Mouse (Mus musculus) lung, embryonic 16.5 days (tissue): ENCODE data around the gene Idi1. TPM values are rescaled to one million over a fixed set of nuclear protein-coding genes. Genes with fewer than 3 reads are reported as not detected.
A peak's percentile ranks its signal among the peaks of the same experiment; 100 is the strongest.
"Not testable (repeated sequence)": the region's sequence is repeated elsewhere in the genome, so short reads cannot be mapped to it uniquely, and the experiment has no call there.

Experiments used
- ATAC-seq: fragments of 200-750 bp; cut with Nextera tagmentation; 2 replicates; pipeline ENCODE4 v1.8.0; 2017; ENCODE audit warnings: low read depth, mild to moderate bottlenecking, moderate library complexity
- H3K27ac ChIP-seq: fragments of 300-500 bp; sonication (generic); 2 replicates; pipeline ENCODE4 v1.5.1; 2014; ENCODE audit warnings: mild to moderate bottlenecking, control low read depth, low read length
- H3K27me3 ChIP-seq: fragments of 300-500 bp; sonication (generic); 2 replicates; pipeline ENCODE4 v1.6.1; 2014; ENCODE audit warnings: low read depth, low read length, mixed read lengths; ENCODE audit not compliant: control insufficient read depth, insufficient read depth
- H3K36me3 ChIP-seq: fragments of 300-500 bp; sonication (generic); 2 replicates; pipeline ENCODE4 v1.6.1; 2014; ENCODE audit warnings: low read length; ENCODE audit not compliant: control insufficient read depth, insufficient read depth
- H3K4me1 ChIP-seq: fragments of 300-500 bp; sonication (generic); replicated peaks from 2 replicates; pipeline ENCODE4 v1.6.1; 2014; ENCODE audit warnings: low read length, mixed read lengths; ENCODE audit not compliant: control insufficient read depth, insufficient read depth
- H3K4me2 ChIP-seq: fragments of 300-500 bp; sonication (generic); 2 replicates; pipeline ENCODE4 v1.6.1; 2014; ENCODE audit warnings: low read depth, low read length, control low read depth
- H3K4me3 ChIP-seq: fragments of 300-500 bp; sonication (generic); 2 replicates; pipeline ENCODE4 v1.5.1; 2014; ENCODE audit warnings: mild to moderate bottlenecking, low read length, control low read depth
- H3K9ac ChIP-seq: fragments of 300-500 bp; sonication (generic); 2 replicates; pipeline ENCODE4 v1.6.1; 2014; ENCODE audit warnings: low read length, control low read depth
- H3K9me3 ChIP-seq: fragments of 300-500 bp; sonication (generic); 2 replicates; pipeline ENCODE4 v1.6.1; 2016; ENCODE audit warnings: low read length; ENCODE audit not compliant: control insufficient read depth
- WGBS: fragments of 180-500 bp; shearing (Covaris S2); extraction: QIAGEN DNeasy Blood & Tissue Kit; methylation state at CpG from one replicate; pipeline ENCODE4 v1.1.7; 2014; 5-methylcytosine and 5-hydroxymethylcytosine counted together
- polyA plus RNA-seq: library from polyadenylated mRNA; unstranded; fragments of >200 nt; fragmentation: Nextera tagmentation; extraction: Ambion mirVana; gene quantifications from 2 replicates; pipeline ENCODE4 v1.2.1, GENCODE M21; 2015

Gene Idi1
- polyA plus RNA-seq, 1 experiment from 2014 or later = 59.9 TPM

DNA sequence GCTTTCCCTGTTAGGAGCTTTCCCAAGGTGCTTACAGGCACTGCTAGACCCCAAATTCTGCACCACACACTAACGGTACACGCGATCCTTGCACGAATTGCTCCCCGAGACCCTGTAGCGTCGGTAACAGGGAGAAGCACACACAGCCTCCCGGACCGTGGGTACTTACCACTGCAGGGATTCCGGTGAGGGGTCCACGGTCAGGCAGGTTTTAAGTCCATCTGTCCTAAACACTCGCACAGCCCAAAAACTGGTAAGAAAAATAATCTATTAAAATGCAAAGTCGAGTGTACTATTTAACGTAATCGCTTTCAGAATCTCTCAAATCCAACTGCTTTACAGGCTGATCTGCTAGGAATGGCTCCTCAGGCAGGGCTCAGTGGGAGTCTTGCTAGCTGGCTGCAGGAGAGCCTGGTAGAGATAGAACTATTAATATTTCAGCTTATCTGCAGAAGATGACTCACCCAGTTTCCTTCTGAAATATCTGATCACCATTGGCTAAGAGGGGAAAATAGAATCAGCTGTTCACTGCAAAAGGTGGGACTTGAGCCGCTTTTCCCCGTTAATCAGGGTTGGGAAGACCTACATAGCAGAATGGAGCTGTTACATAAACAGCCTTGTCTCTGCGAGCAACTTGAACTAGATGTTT lies 13.9 kb upstream of the Idi1 start, which contains the start of gene Wdr37:
TSS of gene Wdr37 (minus strand) at position 596 of the 649 bp plus-strand sequence.
- H3K27ac ChIP-seq = peak within 1 kb of the TSS; percentile 97
- no peaks in the 10 kb centered on the region for H3K27me3 ChIP-seq
- H3K9me3 ChIP-seq = no peaks in the 10 kb centered on the region
- H3K36me3 ChIP-seq = no peaks in the 10 kb centered on the region
- H3K4me2 ChIP-seq = peak within 1 kb of the TSS; percentile 71
- peak within 1 kb of the TSS; percentile 76 for H3K4me3 ChIP-seq
- peaks cover 8% of the 10 kb centered on the region for H3K4me1 ChIP-seq
- peak within 1 kb of the TSS; percentile 84 for H3K9ac ChIP-seq
- peak; percentile 47 for ATAC-seq
- WGBS = 1% methylated on average over 18 of the region's 18 CpGs

DNA sequence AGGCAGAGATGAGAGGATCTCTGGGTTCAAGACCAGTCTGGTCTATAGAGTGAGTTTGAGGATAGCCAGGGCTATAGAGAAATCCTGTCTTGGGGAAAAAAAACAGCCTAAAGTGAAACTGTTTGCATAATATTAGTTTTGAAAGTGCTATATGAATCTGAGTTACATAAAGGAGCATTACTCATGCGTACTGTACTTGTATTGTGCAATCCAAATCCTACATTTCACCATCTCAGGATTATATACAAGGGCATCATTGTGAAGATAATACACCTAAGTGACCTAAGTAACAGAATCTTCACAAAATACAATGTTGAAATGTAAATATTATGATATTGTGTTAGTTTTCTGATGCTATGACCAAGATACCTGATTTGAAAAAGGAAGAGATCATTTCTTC lies 11.5 kb upstream of the Idi1 start:
- Histone ChIP-seq H3K4me3 (no peak overlapping the region), H3K27ac (no peak overlapping the region), H3K9me3 (no peaks in the 10 kb centered on the region), H3K4me2 (no peak overlapping the region), H3K36me3 (no peaks in the 10 kb centered on the region), H3K9ac (no peak overlapping the region), H3K27me3 (no peaks in the 10 kb centered on the region), H3K4me1 (peaks cover 8% of the 10 kb centered on the region)
- no peak for ATAC-seq
- 77% methylated on average over 1 of the region's 1 CpGs for WGBS

DNA sequence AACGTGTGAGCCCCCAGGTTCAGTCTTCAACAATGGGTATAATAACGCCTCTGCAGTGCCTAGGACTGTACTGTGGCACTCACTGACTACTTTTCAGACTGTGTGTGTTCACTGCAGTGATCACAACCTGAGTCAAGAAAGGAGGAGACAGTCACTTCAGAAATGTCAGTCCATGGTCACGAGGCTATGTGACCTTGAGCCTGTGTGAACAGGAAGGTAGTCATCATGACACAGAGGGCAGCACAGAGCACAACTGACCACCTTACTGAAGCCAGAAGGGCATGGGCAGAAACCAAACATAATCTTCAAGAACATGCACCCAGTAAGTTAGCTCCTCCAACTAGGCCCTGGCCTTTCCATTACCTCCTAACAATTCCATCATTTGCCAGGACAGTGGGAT lies 3.7 kb upstream of the Idi1 start:
- H3K4me3 ChIP-seq = no peak overlapping the region
- no peaks in the 10 kb centered on the region for H3K27me3 ChIP-seq
- H3K9ac ChIP-seq = no peak overlapping the region
- H3K4me1 ChIP-seq = peaks cover 4% of the 10 kb centered on the region
- H3K27ac ChIP-seq = no peak overlapping the region
- H3K4me2 ChIP-seq = no peak overlapping the region
- no peaks in the 10 kb centered on the region for H3K36me3 ChIP-seq
- ATAC-seq = no peak
- 62% methylated on average over 3 of the region's 3 CpGs for WGBS
- no peaks in the 10 kb centered on the region for H3K9me3 ChIP-seq

DNA sequence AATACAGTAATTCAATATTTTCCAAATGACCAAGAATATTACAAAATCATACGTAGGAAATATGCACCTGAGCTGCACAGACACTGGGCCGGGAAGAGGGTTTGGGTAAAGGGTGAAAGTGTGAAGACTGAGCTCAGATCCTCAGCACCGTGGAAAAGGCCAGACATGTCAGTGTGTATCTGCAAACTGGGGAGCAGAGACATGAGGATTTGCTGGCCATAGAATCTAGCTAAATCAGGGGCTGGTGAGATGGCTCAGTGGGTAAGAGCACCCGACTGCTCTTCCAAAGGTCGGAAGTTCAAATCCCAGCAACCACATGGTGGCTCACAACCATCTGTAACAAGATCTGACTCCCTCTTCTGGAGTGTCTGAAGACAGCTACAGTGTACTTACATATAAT lies 1.4 kb upstream of the Idi1 start:
- H3K9me3 ChIP-seq, H3K27me3 ChIP-seq, ATAC-seq, H3K4me2 ChIP-seq, H3K27ac ChIP-seq, H3K9ac ChIP-seq, H3K36me3 ChIP-seq, H3K4me1 ChIP-seq, H3K4me3 ChIP-seq: not testable (repeated sequence)
- WGBS = 78% methylated on average over 5 of the region's 5 CpGs

DNA sequence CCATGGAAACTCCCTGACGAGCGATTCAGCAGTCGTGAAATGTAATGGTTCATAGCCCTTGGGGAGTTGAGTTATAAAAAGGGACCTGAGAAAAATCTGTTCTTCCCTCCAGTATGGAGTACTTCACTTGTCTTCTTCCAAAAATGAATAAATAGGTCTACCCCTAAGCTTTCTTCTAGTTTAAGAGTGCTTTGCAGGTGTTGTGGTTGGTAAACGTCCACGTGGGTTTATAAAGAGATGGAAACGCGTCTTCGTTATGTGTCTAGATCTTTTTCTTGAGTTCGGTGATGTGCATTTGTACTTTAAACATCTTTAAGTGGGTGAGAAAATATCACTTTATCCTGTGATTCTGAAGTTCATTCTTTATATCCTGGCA lies 872 bp downstream of the Idi1 start:
- Histone ChIP-seq H3K27me3 (no peaks in the 10 kb centered on the region), H3K4me1 (peaks cover 6% of the 10 kb centered on the region), H3K36me3 (peaks cover 13% of the 10 kb centered on the region), H3K4me2 (peak overlapping the region; percentile 82), H3K4me3 (peak overlapping the region; percentile 68), H3K9me3 (no peaks in the 10 kb centered on the region), H3K27ac (peak overlapping the region; percentile 94), H3K9ac (peak overlapping the region; percentile 76)
- 2% methylated on average over 9 of the region's 9 CpGs for WGBS
- no peak for ATAC-seq

DNA sequence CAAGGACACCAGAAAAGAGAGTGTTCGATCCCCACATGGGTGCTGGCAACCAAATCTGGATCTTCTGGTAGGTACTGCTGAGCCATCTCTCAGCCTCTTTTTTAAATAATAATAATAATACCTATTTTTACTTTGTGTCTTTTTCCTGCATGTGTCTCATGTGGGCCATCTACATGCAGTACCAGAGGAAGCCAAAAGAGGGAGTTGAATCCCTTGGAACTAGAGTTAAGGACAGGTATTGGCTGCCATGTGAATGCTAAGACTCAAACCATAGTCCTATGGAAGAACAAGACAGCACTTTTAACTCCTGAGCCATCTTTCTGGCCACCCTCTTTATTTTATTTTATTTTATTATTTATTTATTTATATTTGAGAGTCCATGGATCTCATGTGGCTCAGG lies 3.3 kb downstream of the Idi1 start:
- H3K4me2 ChIP-seq = no peak overlapping the region
- H3K4me3 ChIP-seq = no peak overlapping the region
- 98% methylated on average over 1 of the region's 1 CpGs for WGBS
- H3K9me3 ChIP-seq = no peaks in the 10 kb centered on the region
- ATAC-seq = no peak
- H3K27ac ChIP-seq = no peak overlapping the region
- H3K4me1 ChIP-seq = peaks cover 6% of the 10 kb centered on the region
- H3K9ac ChIP-seq = no peak overlapping the region
- H3K27me3 ChIP-seq = no peaks in the 10 kb centered on the region
- peaks cover 16% of the 10 kb centered on the region for H3K36me3 ChIP-seq

DNA sequence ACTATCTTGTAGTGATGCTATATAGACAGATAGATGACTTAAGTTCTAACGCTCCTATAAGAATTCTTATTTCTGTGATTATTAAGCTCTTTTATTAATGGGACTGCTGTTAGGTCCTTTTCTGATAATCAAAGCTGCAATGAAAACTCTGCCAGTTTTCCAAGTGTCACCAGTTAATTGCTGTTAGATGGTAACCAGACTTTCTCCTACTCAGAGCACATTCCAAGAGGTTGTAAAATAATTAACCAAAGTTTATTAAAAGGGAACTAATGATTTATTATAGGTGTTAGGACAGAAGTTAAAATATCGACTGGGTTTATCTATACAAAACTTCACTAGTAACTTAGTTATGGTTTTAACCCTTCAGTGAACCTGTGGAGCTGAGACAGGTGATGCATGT lies 20.7 kb downstream of the Idi1 start:
- ATAC-seq, H3K4me3 ChIP-seq, H3K36me3 ChIP-seq, H3K27ac ChIP-seq, H3K9ac ChIP-seq, H3K9me3 ChIP-seq, H3K4me2 ChIP-seq, H3K27me3 ChIP-seq, H3K4me1 ChIP-seq: not testable (repeated sequence)
- WGBS = 83% methylated on average over 2 of the region's 2 CpGs

DNA sequence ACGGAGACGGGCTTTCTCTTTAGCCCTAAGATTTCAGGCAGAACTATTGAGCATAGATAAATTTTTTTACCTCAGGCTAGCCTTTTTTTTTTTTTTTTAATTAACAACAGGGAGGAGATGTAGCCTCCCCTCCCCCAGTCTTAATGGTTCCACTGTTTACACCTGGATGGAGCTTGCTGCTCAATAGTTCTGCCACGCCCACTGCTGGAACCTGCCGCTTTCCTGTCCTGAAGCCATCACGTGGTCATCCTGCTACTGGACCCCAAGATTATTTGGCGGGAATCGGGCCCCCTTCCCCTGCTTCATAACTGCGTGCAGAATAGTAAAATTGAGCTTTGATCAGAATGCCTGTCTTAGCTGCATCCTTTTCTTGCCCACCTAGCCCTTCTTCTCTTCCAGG lies 28.6 kb downstream of the Idi1 start:
- H3K9ac ChIP-seq, H3K27me3 ChIP-seq, H3K36me3 ChIP-seq, H3K4me2 ChIP-seq, H3K4me3 ChIP-seq, H3K27ac ChIP-seq, H3K4me1 ChIP-seq, ATAC-seq, H3K9me3 ChIP-seq: not testable (repeated sequence)
- WGBS = 88% methylated on average over 8 of the region's 8 CpGs

DNA sequence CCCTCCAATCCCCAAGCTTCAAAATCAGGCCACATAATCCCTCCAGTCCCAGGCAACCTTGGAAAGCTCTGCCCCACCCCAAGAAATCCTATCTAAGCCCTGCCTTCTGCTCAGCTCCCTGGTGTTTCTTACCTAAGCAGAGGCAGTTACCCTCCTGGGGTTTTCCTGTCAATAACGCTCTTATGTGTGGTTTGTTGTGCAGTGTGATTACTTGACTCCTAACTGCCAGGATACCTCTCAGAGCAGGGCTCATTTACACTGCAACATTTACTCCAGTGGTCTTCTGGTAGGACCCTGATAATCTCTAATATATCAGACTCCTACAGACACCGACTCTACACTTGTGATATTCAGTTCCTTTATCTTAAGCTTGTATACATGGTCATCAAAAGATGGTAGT lies 48.2 kb downstream of the Idi1 start:
- 46% methylated on average over 2 of the region's 2 CpGs for WGBS
- no peak overlapping the region for H3K27ac ChIP-seq
- no peak overlapping the region for H3K4me3 ChIP-seq
- no peaks in the 10 kb centered on the region for H3K4me1 ChIP-seq
- ATAC-seq = no peak
- H3K4me2 ChIP-seq = no peak overlapping the region
- no peaks in the 10 kb centered on the region for H3K36me3 ChIP-seq
- no peaks in the 10 kb centered on the region for H3K27me3 ChIP-seq
- no peaks in the 10 kb centered on the region for H3K9me3 ChIP-seq
- H3K9ac ChIP-seq = no peak overlapping the region

DNA sequence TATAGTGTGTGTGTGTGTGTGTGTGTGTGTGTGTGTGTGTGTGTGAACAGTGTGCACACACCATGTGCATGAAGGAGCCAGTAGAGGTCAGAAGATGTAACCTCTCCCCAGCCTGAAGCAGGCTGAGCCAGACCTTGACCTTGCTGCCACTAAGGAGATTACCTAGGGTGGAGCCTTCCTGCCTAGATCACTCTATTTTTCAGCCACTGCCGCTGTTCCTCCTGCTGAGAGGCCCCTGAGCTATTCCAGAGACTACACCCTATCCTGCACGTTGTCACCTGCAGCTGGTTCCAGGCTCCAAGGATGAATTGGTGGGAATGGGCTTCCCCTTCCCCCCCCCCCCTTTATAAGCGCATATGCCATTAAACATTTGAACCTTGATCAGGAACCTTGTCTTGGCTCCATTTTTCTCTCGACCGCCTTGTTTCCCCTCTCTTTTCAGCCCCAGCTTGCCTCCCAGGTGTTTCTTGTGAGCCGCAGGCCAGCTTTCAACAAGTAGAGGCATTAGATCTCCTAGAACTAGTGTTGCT lies 52.4 kb downstream of the Idi1 start:
- not testable (repeated sequence) for H3K4me2 ChIP-seq, H3K36me3 ChIP-seq, H3K9ac ChIP-seq, H3K4me3 ChIP-seq, ATAC-seq, H3K9me3 ChIP-seq, H3K27me3 ChIP-seq, H3K27ac ChIP-seq, H3K4me1 ChIP-seq
- WGBS = 60% methylated on average over 6 of the region's 6 CpGs
